Mouse (Mus musculus) frontal cortex, adult 2 months (tissue): ENCODE measurements around the gene Mettl26. TPM values are rescaled to one million over a fixed set of nuclear protein-coding genes. Genes with fewer than 3 reads are reported as not detected.

Experiments used
- DNase-seq, 2 experiments: peaks; one replicate each; pipeline ENCODE4 v3.0.0; 2022; ENCODE audit warnings: low spot score in 1 of 2; ENCODE audit errors: extremely low spot score in 1 of 2
- polyA plus RNA-seq: library from polyadenylated mRNA; depleted of rRNA; stranded (reverse); fragments of >200 nt; gene quantifications from 2 replicates; pipeline ENCODE4 v1.2.3, GENCODE M21; 2012; rRNA removed

Gene Mettl26
- 74.9 and 79.9 TPM in 2 replicates for polyA plus RNA-seq

DNA sequence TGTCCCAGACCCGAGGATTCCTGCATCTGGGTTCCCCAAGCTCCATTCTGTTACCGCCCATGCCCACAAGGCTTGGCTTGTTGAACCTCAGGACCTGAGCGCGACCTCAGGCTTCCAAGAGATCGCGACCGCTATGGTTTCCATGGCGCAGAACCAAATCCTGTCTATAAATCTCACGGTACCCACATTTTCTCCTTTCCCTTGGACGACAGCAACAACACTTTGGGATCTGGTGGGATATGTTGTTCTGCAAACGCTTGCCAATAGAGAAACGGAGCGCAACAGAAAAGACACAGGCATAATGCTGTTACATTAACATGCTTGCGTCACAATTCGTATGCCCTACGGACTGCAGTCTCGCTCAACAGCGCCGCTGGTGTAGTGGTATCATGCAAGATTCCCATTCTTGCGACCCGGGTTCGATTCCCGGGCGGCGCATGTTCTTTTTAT lies at the start of gene Mettl26:
Gene Mettl26 (plus strand): TSS at position 354 of the 450 bp plus-strand sequence.
- DNase-seq: peak; percentile 93 to 100

DNA sequence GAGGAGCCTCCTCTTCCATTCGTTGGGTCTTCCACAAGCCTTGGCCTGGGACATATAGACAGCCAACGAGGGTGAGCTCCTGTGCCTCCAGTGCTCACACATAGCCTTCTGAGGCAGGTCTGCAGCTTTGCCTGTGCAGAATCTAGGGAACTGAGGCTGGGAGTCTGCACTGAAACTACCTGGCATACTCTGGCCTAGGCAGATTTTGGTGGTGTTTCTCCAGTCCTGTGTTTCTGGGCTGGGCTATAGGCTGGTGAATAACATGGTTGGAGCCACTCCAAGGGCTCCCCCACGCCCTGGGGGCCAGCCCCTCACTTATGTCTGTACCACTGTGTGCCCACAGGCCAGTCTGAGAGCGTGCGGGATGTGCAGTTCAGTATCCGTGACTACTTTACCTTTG lies 49.6 kb upstream of the Mettl26 start:
- DNase-seq: no peak

DNA sequence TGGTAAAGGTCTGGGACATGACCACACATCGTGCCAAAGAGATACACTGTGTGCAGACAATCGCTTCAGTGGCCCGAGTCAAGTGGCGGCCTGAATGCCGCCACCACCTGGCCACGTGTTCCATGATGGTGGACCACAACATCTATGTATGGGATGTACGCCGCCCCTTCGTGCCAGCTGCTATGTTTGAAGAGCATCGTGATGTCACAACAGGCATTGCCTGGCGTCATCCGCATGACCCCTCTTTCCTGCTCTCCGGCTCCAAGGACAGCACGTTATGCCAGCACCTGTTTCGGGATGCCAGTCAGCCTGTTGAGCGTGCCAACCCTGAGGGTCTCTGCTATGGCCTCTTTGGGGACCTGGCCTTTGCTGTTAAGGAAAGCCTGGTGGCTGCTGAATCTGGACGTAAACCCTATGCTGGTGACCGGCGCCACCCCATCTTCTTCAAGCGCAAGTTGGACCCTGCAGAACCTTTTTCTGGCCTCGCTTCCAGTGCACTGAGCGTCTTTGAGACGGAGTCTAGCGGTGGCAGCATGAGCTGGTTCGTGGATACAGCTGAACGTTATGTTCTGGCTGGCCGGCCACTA lies 48.8 kb upstream of the Mettl26 start:
- no peak for DNase-seq

DNA sequence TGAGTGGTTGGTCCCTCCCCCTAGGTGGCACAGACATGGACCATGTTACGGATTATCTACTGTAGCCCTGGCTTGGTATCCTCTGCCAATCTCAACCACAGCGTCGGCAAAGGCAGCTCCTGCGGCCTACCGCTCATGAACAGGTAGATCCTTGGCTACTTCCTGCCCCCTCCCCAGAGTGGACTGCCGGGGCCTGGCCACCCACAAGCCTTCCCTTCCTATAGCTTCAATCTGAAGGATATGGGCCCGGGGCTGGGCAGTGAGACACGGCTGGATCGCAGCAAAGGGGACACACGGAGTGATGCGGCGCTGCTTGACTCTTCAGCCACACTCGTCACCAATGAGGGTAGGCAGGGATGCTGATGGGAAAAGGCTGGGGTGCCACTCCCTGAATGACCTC lies 47.9 kb upstream of the Mettl26 start:
- no peak for DNase-seq

DNA sequence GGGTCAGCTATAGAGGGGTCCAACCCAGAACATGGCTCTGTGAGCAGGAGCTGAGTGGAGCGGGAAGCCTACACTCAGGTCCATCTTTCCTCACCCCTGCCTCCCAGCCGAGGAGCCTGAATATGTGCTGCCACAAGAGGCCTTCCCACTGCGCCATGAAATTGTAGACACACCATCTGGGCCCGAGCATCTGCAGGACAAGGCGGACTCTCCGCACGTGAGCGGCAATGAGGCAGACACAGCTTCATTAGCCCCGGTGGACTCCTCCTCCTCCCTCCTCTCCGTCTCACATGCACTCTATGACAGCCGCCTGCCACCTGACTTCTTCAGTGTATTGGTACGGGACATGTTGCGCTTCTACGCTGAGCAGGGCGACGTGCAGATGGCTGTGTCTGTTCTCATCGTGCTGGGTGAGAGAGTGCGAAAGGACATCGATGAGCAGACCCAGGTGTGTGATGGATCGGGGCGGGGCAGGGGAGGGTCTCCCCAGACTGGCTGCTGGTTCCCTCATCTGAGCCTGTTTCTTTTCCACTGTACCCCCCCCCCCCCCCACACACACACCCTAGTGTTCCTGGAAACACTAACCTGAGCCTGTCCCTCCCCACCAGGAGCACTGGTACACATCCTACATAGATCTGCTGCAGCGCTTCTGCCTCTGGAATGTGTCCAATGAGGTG lies 47.2 kb upstream of the Mettl26 start:
- DNase-seq: no peak

DNA sequence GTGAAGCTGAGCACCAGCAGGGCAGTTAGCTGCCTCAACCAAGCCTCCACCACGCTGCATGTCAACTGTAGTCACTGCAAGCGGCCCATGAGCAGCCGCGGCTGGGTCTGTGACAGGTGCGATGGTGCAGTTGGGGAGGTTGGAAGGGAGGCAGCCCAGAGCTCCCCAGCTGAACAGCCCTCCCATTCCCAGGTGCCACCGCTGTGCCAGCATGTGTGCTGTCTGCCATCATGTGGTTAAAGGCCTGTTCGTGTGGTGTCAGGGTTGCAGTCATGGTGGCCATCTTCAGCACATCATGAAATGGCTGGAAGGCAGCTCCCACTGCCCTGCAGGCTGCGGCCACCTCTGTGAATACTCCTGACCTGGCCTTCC lies 46.7 kb upstream of the Mettl26 start:
- no peak for DNase-seq

DNA sequence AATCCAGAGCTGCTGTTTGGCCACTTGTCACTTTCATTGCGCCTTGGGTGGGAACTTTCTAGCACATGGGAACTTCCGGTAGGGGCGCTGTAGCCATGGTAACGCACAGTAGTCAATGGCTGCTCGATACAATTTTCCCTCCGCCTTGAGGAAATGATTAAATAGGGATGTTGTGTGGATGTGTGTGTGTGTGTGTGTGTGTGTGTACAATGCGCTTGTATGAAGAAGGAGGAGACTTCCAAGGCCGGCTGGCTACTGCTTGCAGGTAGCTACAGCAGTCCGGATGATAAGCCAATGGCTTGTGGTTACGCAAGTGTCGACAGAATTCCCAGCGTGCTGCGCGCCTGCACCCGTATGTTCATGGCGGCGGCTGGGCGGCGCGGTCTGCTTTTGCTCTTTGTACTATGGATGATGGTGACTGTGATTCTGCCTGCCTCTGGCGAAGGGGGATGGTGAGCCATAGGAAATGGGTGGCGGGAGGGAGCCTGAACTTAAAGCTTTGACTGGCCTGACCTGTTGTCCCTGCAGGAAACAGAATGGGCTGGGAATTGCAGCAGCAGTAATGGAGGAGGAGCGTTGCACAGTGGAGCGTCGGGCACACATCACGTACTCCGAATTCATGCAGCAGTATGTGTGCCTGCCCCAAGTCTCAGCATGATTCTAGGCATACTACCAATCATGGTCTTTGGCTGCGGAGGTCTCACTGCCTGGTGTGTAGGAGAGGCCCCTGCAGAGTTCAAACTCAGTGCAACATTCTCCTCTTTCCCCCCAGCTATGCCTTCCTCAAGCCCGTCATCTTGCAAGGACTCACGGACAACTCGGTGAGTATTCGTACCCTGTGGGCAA lies 45.9 kb upstream of the Mettl26 start, which contains the start of gene Jmjd8:
Gene Jmjd8 (plus strand): TSS at position 156 of the 846 bp plus-strand sequence.
- DNase-seq: peak in 1 of 2 experiments; percentile 89

DNA sequence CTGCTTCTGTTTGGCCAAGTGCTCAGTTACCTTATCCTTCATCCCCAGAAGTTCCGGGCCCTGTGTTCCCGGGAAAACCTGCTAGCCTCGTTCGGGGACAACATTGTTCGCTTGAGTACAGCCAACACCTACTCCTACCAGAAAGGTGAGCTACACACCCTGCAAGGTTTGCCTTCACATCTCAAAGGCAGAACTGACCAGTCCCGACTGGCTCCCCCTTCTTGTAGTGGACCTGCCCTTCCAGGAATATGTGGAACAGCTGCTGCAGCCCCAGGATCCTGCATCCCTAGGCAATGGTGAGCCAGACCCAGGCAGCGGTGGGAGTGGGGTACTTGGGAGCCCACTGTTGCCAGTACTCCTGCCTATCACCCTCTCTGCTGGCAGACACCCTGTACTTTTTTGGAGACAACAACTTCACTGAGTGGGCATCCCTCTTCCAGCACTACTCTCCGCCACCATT lies 45.3 kb upstream of the Mettl26 start:
- no peak for DNase-seq

DNA sequence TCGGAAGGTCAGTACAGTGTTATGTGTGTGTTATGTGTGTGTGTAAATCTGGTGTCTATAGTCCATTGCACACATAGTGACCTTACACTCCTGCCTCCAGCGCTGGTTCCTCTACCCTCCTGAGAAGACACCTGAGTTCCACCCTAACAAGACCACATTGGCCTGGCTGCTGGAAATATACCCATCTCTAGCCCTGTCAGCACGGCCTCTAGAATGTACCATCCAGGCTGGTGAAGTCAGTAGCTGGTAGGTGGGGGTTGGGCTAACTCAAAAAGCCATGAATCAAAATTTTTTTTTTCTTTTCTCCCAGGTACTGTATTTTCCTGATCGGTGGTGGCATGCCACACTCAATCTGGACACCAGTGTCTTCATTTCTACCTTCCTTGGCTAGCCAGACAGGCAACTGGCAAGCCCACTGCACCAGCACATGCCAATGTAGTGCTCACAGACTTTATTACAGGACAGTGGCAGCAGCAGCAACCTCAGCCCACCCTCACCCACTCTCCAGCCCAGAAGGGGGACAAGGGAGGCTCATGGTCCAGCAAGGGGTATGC lies 44.6 kb upstream of the Mettl26 start:
- no peak for DNase-seq

DNA sequence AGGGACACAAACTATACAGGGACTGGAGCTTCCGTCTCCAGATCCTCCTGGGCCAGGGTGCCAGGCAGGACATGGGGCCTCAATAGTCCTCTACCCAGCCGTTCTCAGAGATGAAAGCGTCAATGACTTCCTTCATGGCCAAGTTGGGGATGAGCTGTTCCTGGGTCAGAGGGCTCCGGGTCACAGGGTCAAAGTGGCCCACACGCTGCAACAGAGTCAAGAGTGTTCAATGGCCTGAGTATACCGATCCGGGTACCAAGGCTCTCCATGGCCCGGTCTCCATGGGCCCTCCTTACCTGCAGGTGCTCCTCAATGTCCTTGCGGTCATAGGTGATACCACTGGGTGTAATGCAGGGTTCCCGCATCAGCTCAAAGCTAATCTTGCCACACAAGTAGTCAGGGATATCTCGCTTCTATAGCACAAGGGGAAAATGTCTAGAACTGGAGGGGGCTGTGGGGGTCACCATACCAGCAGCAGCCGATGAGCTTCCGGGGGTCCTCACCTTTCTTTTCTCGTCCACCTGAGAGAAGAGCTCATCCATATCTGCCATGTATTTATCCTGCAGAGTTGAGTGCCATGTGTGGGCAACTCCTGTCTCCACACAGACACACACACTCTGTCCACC lies 44.0 kb upstream of the Mettl26 start:
- DNase-seq: no peak

DNA sequence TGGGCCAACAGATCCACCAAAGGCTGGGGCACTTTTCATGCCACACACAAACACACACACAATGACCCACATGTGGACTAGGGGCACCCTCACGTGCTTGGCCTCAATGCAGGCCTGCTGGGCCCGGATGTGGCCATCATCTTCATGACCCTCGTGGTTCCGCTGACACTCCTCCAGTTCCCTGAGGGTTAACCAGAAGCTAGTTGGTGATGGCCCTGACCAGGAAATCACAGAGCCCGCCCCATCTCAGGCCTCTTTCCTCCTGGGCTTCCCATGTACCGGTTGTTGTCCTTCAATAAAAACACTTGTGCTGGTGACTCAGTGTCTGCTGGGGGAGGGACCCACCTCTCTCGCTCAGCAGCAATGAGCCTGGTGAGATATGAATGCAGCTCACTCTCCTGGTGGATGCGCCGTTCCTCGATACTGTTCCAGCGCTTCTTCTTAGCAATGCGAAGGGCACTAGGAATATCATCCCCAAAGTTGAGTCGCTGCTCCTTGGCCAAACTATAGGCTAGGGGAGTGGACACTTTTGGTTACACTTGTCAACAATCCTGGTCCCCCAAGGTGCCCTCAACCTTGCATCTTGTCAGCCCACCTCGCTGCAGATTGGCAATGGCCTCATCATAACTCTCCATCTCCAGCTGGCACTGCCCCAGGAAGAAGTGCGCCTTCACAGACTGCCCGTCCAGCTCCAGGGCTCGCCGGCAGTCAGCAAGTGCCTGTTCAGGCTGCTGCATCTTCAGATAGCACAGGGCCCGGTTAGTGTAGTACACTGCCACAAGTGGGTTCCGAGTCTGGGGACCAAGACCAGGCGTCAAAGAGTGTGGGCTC lies 43.2 kb upstream of the Mettl26 start:
- DNase-seq: no peak

DNA sequence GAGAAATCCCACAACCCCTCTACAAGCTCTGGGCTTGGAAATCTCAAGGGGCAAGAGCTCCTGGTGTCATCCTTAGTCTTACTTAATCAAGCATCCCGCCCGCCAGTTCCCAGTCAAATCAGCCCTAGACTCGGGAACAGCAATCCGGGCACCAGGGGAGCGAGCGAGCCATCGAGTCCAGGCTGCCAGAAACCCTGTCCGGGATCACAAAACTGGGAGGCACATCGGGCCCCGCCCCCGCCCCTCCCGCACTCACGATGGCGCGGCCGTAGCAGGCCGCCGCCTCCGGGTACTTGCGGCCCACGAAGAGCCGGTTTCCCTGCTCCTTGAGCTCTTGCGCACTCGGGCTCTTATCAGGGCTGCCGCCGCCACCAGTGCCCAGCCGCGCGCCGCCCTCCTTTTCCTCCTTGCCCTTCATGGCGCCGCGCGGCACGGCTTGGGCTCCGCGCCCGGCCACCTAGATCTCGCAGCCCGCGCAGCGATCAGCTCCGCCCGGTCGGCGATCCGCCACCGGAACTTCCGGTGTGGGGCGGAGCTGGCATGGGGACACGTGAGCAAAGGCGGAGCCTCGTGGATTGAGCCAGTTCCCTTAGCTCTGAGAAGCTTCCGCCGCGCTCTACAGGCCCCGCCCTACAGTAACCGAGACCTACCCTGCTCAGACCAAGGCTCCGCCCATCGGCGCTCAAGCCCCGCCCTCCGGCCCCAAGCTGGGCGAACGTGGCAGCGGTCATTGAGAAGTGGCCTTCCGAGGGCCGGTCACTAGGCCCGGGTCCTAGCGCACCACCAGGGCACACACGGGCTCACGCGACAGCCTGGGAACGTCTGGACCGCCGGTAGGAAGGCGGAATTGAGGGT lies 42.2 kb upstream of the Mettl26 start:
- peak; percentile 98 to 99 for DNase-seq

DNA sequence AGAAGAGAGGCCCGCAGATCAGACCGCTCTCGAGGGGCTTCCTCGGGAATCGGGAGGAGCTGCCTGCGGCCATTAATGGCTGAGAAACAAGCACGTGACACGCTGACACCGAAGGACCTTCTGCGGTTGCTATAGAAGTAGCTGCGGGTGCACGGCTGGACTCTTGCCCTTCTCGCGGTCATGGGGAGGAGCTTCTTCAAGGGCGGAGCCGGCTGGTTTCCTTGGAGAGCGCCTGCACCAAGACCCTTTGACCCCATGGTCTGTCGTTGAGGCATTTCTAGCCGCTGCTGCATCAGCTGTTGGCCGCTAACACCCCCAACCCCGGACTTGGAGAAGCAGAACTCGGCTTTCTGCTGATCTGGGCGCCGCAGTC lies 41.6 kb upstream of the Mettl26 start, which contains the start of gene Stub1:
Gene Stub1 (minus strand): TSS at position 114 of the 373 bp plus-strand sequence.
- DNase-seq: peak; percentile 83 to 84

DNA sequence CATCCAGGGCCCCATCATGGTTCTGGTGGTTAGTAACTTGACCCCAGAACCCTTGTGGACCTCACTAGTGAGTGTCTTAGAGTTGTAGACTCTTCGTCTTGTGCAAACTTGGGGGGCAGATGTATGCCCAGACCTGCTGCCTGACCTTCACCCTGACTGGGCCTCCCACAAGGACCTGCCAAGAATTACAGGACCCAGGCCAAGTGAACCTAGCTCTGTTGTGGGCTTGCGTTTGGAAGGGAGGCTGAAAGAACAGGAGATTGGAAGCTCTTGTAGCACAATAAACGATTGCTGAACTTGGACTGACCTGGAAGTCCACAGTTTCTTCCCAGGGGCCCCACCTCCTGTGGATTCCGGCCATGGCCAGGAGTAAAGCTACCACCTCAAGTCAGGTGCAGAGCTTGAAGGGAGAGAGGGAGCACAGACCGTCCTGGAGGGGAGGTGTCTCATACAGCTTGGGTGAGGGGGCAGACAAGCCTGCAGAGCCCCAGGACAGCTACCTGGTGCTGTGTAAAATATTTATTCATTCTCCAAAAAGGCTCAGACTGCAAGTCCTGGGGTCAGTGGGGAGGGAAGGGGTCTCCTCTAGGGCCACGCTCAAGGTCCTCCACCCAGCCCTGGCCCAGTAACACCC lies 40.8 kb upstream of the Mettl26 start:
- no peak for DNase-seq

DNA sequence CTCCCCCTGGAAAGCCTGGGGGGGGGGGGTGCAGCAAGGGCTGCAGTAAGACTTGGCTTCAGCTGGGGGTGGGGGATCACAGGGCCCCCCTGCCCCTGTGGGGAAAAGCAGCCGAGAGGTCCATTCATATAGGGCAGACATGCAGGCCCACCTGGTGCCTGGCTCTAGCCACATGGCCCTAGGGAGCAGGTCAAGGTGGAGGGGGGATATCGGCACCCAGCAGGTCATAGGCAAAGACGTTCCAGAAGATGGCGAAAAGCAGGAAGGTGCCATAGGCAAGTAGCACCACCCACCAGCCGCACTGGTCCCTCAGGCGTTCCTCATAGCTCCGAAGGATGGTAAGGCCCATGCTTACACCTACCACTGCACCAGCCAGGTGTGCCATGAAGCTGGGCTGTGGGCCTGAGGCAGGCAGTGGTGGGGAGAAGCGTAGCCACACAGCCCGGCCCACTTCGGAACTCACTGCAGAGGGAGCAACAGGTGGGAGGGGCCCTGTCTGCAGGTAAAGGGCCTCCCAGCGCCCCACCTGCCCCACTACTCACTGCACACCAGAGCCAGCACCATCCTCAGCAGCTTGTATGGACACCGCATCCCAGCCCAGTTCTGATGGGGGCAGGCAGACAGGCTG lies 40.2 kb upstream of the Mettl26 start:
- DNase-seq: no peak

DNA sequence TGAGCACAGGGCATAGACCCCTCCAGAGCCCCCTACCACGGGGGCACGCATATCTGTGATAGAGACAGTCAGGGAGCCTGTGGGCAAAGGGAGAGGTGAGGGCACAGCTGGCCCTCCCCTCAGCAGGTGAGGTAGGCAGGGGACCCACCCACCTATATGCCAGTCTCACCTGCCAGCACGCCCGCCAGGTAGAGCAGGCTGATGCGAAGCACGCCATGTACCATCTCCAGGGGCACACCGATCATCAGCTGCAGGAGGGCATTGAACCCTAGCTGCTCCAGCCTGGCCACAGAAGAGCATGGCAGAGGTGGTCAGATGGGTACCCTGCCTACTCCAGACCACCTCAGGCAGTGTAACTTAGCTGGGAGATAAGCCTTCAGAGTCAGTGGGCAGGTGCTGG lies 39.6 kb upstream of the Mettl26 start:
- no peak for DNase-seq

DNA sequence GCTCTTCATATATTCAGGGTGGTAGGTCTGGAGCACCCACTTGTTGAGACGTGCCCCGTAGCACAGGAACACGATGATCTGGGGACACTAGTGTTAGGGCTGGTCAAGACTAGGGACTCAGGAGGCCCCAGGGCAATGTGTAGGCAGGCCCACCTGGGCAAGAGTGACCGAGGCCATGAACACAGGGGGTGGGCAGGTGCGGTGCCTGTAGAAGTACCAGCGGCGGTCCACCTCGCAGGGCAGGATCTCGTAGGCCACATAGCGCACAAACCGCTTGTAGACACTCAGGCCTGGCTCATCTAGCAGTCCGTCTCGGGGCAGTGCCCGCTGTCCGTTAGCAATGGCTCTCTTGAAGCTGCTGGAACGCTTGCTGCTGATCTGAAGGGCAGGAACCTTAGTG lies 39.1 kb upstream of the Mettl26 start:
- DNase-seq: no peak
